Mouse (Mus musculus) embryonic facial prominence, embryonic 12.5 days (tissue): ENCODE measurements around the gene Gfpt1. TPM values are rescaled to one million over a fixed set of nuclear protein-coding genes. Genes with fewer than 3 reads are reported as not detected.

Source experiments
- polyA plus RNA-seq: library from polyadenylated mRNA; unstranded; fragments of >200 nt; fragmentation: Nextera tagmentation; extraction: Ambion mirVana; gene quantifications from 2 replicates; pipeline ENCODE4 v1.2.1, GENCODE M21; 2016

Gfpt1 gene
- polyA plus RNA-seq, 1 experiment from 2014 or later = 23.5 TPM

Other genes with a start within 250 kb of the Gfpt1 start
- gene Anxa4, start 249.3 kb upstream of the Gfpt1 start, polyA plus RNA-seq = 15.3 and 19.7 TPM in 2 replicates
- 17.9 and 19.7 TPM in 2 replicates for gene Aak1, start 193.3 kb upstream of the Gfpt1 start, polyA plus RNA-seq
- gene Nfu1, start 33.6 kb upstream of the Gfpt1 start, polyA plus RNA-seq = 98.4 and 101 TPM in 2 replicates
- 0.17 and 0.33 TPM in 2 replicates for gene D6Ertd527e, start 61.9 kb downstream of the Gfpt1 start, polyA plus RNA-seq